Mouse (Mus musculus): ENCODE data around the gene Hist1h2bh. TPM values are rescaled to one million over a fixed set of nuclear protein-coding genes. Genes with fewer than 3 reads are reported as not detected.
A peak's percentile ranks its signal among the peaks of the same experiment; 100 is the strongest.

The Hist1h2bh gene
- polyA plus RNA-seq, 1 experiment from 2014 or later: 0.95 TPM

GRCm38 (mm10) chr13:23517603-23518294, 25.4 kb downstream of the Hist1h2bh start:
- Histone ChIP-seq H3K4me1 (peaks cover 4% of the 10 kb centered on the region; the same call in 1 of the 2 replicates), H3K27me3 (no peaks in the 10 kb centered on the region), H3K9ac (0 out of 2 replicates have a peak overlapping the region, but pooled peaks have one; percentile 33), H3K4me3 (replicated peaks) (peak overlapping the region; percentile 40), H3K9me3 (no peaks in the 10 kb centered on the region), H3K4me2 (peak overlapping the region; percentile 55), H3K27ac (0 out of 2 replicates have a peak overlapping the region, but pooled peaks have one; percentile 61), H3K36me3 (replicated peaks) (no peaks in the 10 kb centered on the region)
- WGBS: under 1% methylated on average over 27 of the region's 27 CpGs
- ATAC-seq (ENCODE audit: low FRiP score): peak; percentile 88

- H3K36me3 ChIP-seq (replicated peaks): no peaks in the 10 kb centered on the region
- no peaks in the 10 kb centered on the region for H3K27me3 ChIP-seq
- 0 out of 2 replicates have a peak overlapping the region, but pooled peaks have one; percentile 33 for H3K9ac ChIP-seq
- H3K27ac ChIP-seq: 0 out of 2 replicates have a peak overlapping the region, but pooled peaks have one; percentile 61
- peaks cover 4% of the 10 kb centered on the region; the same call in 1 of the 2 replicates for H3K4me1 ChIP-seq
- WGBS: under 1% methylated on average over 19 of the region's 19 CpGs
- H3K9me3 ChIP-seq: no peaks in the 10 kb centered on the region
- peak; percentile 66 for ATAC-seq (ENCODE audit: low FRiP score)
- peak overlapping the region; percentile 55 for H3K4me2 ChIP-seq
- peak overlapping the region; percentile 40 for H3K4me3 ChIP-seq (replicated peaks)
Observed at GRCm38 (mm10) chr13:23516822-23517602, 26.2 kb downstream of the Hist1h2bh start.

GRCm38 (mm10) chr13:23515826-23516620, 27.2 kb downstream of the Hist1h2bh start:
- no peak overlapping the region for H3K27ac ChIP-seq
- H3K9me3 ChIP-seq: no peaks in the 10 kb centered on the region
- H3K4me3 ChIP-seq (replicated peaks): peak overlapping the region; percentile 40
- peak overlapping the region; percentile 57 for H3K4me2 ChIP-seq
- 55% methylated on average over 15 of the region's 15 CpGs for WGBS
- no peaks in the 10 kb centered on the region for H3K27me3 ChIP-seq
- no peaks in the 10 kb centered on the region for H3K36me3 ChIP-seq (replicated peaks)
- peaks cover 4% of the 10 kb centered on the region; the same call in 1 of the 2 replicates for H3K4me1 ChIP-seq
- ATAC-seq (ENCODE audit: low FRiP score): no peak
- peak overlapping the region; percentile 56 for H3K9ac ChIP-seq

- peaks cover 4% of the 10 kb centered on the region; the same call in 1 of the 2 replicates for H3K4me1 ChIP-seq
- no peaks in the 10 kb centered on the region for H3K9me3 ChIP-seq
- 69% methylated on average over 5 of the region's 5 CpGs for WGBS
- no peaks in the 10 kb centered on the region for H3K36me3 ChIP-seq (replicated peaks)
- ATAC-seq (ENCODE audit: low FRiP score): no peak
- no peak overlapping the region for H3K27ac ChIP-seq
- H3K9ac ChIP-seq: no peak overlapping the region
- H3K27me3 ChIP-seq: no peaks in the 10 kb centered on the region
- no peak overlapping the region for H3K4me3 ChIP-seq (replicated peaks)
- H3K4me2 ChIP-seq: no peak overlapping the region
Observed at GRCm38 (mm10) chr13:23515281-23515680, 27.9 kb downstream of the Hist1h2bh start.

- Histone ChIP-seq H3K9me3 (no peaks in the 10 kb centered on the region), H3K4me3 (replicated peaks) (no peak overlapping the region), H3K27ac (no peak overlapping the region), H3K36me3 (replicated peaks) (no peaks in the 10 kb centered on the region), H3K27me3 (0 out of 2 replicates have a peak, but pooled peaks cover 3% of the 10 kb centered on the region), H3K4me2 (no peak overlapping the region), H3K4me1 (peaks cover 4% of the 10 kb centered on the region; the same call in 1 of the 2 replicates), H3K9ac (no peak overlapping the region)
- ATAC-seq (ENCODE audit: low FRiP score): no peak
- 88% methylated on average over 1 of the region's 1 CpGs for WGBS
Observed at GRCm38 (mm10) chr13:23513517-23513916, 29.7 kb downstream of the Hist1h2bh start.

- WGBS: 17% methylated on average over 1 of the region's 1 CpGs
- H3K27me3 ChIP-seq: peaks cover 3% of the 10 kb centered on the region; the same call in 1 of the 2 replicates
- H3K9me3 ChIP-seq: no peaks in the 10 kb centered on the region
- ATAC-seq (ENCODE audit: low FRiP score): no peak
- peaks cover 11% of the 10 kb centered on the region for H3K4me1 ChIP-seq
- no peaks in the 10 kb centered on the region for H3K36me3 ChIP-seq (replicated peaks)
- no peak overlapping the region for H3K27ac ChIP-seq
- no peak overlapping the region for H3K9ac ChIP-seq
- H3K4me2 ChIP-seq: no peak overlapping the region
- no peak overlapping the region for H3K4me3 ChIP-seq (replicated peaks)
Observed at GRCm38 (mm10) chr13:23510127-23510526, 33.1 kb downstream of the Hist1h2bh start.

GRCm38 (mm10) chr13:23506819-23507515, 36.2 kb downstream of the Hist1h2bh start:
- no peak overlapping the region; the same call in 1 of the 2 replicates for H3K4me2 ChIP-seq
- H3K9me3 ChIP-seq: no peaks in the 10 kb centered on the region
- no peak overlapping the region for H3K4me3 ChIP-seq (replicated peaks)
- H3K36me3 ChIP-seq (replicated peaks): no peaks in the 10 kb centered on the region
- peaks cover 13% of the 10 kb centered on the region for H3K4me1 ChIP-seq
- no peak overlapping the region for H3K9ac ChIP-seq
- WGBS: 14% methylated on average over 14 of the region's 14 CpGs
- H3K27ac ChIP-seq: no peak overlapping the region
- ATAC-seq (ENCODE audit: low FRiP score): no peak
- H3K27me3 ChIP-seq: peaks cover 3% of the 10 kb centered on the region; the same call in 1 of the 2 replicates

GRCm38 (mm10) chr13:23506351-23506750, 36.8 kb downstream of the Hist1h2bh start:
- 0 out of 2 replicates have a peak, but pooled peaks have one; percentile 23 for ATAC-seq (ENCODE audit: low FRiP score)
- Histone ChIP-seq H3K4me2 (peak overlapping the region; percentile 47), H3K4me3 (replicated peaks) (peak overlapping the region; percentile 23), H3K9ac (no peak overlapping the region), H3K27me3 (peaks cover 3% of the 10 kb centered on the region; the same call in 1 of the 2 replicates), H3K4me1 (peaks cover 13% of the 10 kb centered on the region), H3K27ac (no peak overlapping the region), H3K9me3 (no peaks in the 10 kb centered on the region), H3K36me3 (replicated peaks) (no peaks in the 10 kb centered on the region)
- WGBS: 2% methylated on average over 13 of the region's 13 CpGs

- 3% methylated on average over 14 of the region's 14 CpGs for WGBS
- Histone ChIP-seq H3K9ac (peak overlapping the region; percentile 27), H3K4me3 (replicated peaks) (peak overlapping the region; percentile 23), H3K27ac (0 out of 2 replicates have a peak overlapping the region, but pooled peaks have one; percentile 36), H3K4me1 (peaks cover 13% of the 10 kb centered on the region), H3K36me3 (replicated peaks) (no peaks in the 10 kb centered on the region), H3K9me3 (no peaks in the 10 kb centered on the region), H3K4me2 (peak overlapping the region; percentile 47), H3K27me3 (peaks cover 3% of the 10 kb centered on the region; the same call in 1 of the 2 replicates)
- ATAC-seq (ENCODE audit: low FRiP score): no peak
Observed at GRCm38 (mm10) chr13:23505662-23506345, 37.4 kb downstream of the Hist1h2bh start.

- peaks cover 2% of the 10 kb centered on the region for H3K27me3 ChIP-seq
- H3K4me1 ChIP-seq: peaks cover 14% of the 10 kb centered on the region
- no peak overlapping the region for H3K4me3 ChIP-seq (replicated peaks)
- H3K4me2 ChIP-seq: 0 out of 2 replicates have a peak overlapping the region, but pooled peaks have one; percentile 19
- no peak for ATAC-seq (ENCODE audit: low FRiP score)
- no peak overlapping the region for H3K27ac ChIP-seq
- H3K36me3 ChIP-seq (replicated peaks): no peaks in the 10 kb centered on the region
- no peak overlapping the region for H3K9ac ChIP-seq
- 1% methylated on average over 9 of the region's 9 CpGs for WGBS
- H3K9me3 ChIP-seq: no peaks in the 10 kb centered on the region
Observed at GRCm38 (mm10) chr13:23503797-23504196, 39.4 kb downstream of the Hist1h2bh start.

GRCm38 (mm10) chr13:23502916-23503315, 40.3 kb downstream of the Hist1h2bh start:
- peaks cover 22% of the 10 kb centered on the region for H3K4me1 ChIP-seq
- ATAC-seq (ENCODE audit: low FRiP score): no peak
- no peaks in the 10 kb centered on the region for H3K36me3 ChIP-seq (replicated peaks)
- no peaks in the 10 kb centered on the region for H3K9me3 ChIP-seq
- no peak overlapping the region for H3K4me3 ChIP-seq (replicated peaks)
- no peak overlapping the region for H3K4me2 ChIP-seq
- H3K9ac ChIP-seq: no peak overlapping the region
- no peak overlapping the region for H3K27ac ChIP-seq
- peaks cover 6% of the 10 kb centered on the region for H3K27me3 ChIP-seq
- 30% methylated on average over 4 of the region's 4 CpGs for WGBS
